Mouse (Mus musculus): ENCODE data around the gene Mmp19. TPM values are rescaled to one million over a fixed set of nuclear protein-coding genes. Genes with fewer than 3 reads are reported as not detected.

Mmp19 gene
- polyA plus RNA-seq, 1 experiment from 2014 or later = 4.9 TPM

DNA sequence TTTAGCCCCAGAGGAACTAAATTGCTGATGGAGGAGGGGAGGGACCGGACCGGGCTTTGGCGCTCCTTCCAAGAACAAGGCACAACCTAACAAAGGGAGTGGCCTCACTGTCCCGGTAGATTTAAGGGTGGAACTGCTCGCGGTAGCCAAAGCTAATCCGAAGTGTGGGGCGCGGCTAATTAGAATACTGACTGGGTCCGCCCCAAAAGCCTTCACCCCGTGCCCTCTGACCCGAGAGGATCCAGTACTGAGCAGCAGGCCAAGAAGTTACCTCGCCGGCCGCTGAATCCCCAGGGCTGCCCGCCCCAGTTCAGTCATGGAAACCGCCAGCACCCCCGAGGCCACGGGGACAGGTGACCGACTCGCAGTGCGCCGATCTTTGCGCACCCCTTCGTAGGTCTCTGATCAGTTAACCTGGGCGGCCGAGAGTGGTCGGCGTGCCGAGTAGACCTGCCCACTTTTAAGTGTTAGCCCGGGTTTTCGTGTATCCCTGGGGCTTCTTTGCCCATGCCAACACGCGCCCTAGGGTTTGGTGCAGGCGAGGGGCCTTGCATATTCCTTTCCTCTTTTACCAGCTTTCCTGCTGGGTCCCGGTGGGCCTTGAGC is 43.0 kb upstream of the Mmp19 start, which contains the start of gene Pym1:
Gene Pym1 (plus strand): TSS at position 244 of the 606 bp plus-strand sequence.
- Histone ChIP-seq H3K9me3 (ENCODE audit: control insufficient read depth, low read length) (no peaks in the 10 kb centered on the region), H3K27ac (ENCODE audit: low read length) (peak within 1 kb of the TSS; percentile 98), H3K9ac (ENCODE audit: low read length) (peak within 1 kb of the TSS; percentile 84), H3K36me3 (ENCODE audit: control insufficient read depth, insufficient read depth, low read length) (no peaks in the 10 kb centered on the region), H3K27me3 (ENCODE audit: control insufficient read depth, insufficient read depth, low read depth, low read length) (no peaks in the 10 kb centered on the region), H3K4me2 (ENCODE audit: low read depth, low read length) (peak within 1 kb of the TSS; percentile 84), H3K4me3 (ENCODE audit: low read length) (peak within 1 kb of the TSS; percentile 68), H3K4me1 (replicated peaks; ENCODE audit: control insufficient read depth, insufficient read depth, low read length) (peaks cover 31% of the 10 kb centered on the region)
- peak; percentile 83 for ATAC-seq (ENCODE audit: low read depth)
- under 1% methylated on average over 36 of the region's 36 CpGs for WGBS

- peak overlapping the region; percentile 98 for H3K27ac ChIP-seq (ENCODE audit: low read length)
- WGBS = 0% methylated on average over 37 of the region's 37 CpGs
- peak overlapping the region; percentile 84 for H3K4me2 ChIP-seq (ENCODE audit: low read depth, low read length)
- peak; percentile 82 for ATAC-seq (ENCODE audit: low read depth)
- H3K4me1 ChIP-seq (replicated peaks; ENCODE audit: control insufficient read depth, insufficient read depth, low read length) = peaks cover 27% of the 10 kb centered on the region
- H3K9me3 ChIP-seq (ENCODE audit: control insufficient read depth, low read length) = no peaks in the 10 kb centered on the region
- no peaks in the 10 kb centered on the region for H3K27me3 ChIP-seq (ENCODE audit: control insufficient read depth, insufficient read depth, low read depth, low read length)
- H3K4me3 ChIP-seq (ENCODE audit: low read length) = peak overlapping the region; percentile 68
- H3K36me3 ChIP-seq (ENCODE audit: control insufficient read depth, insufficient read depth, low read length) = no peaks in the 10 kb centered on the region
- peak overlapping the region; percentile 84 for H3K9ac ChIP-seq (ENCODE audit: low read length)
Measured at GRCm38 (mm10) chr10:128748252-128748864, 42.4 kb upstream of the Mmp19 start.

- Histone ChIP-seq H3K4me3 (ENCODE audit: low read length) (no peak overlapping the region), H3K27me3 (ENCODE audit: control insufficient read depth, insufficient read depth, low read depth, low read length) (no peaks in the 10 kb centered on the region), H3K4me2 (ENCODE audit: low read depth, low read length) (no peak overlapping the region), H3K27ac (ENCODE audit: low read length) (no peak overlapping the region), H3K9ac (ENCODE audit: low read length) (no peak overlapping the region), H3K36me3 (ENCODE audit: control insufficient read depth, insufficient read depth, low read length) (peaks cover 2% of the 10 kb centered on the region; the same call in 1 of the 2 replicates), H3K9me3 (ENCODE audit: control insufficient read depth, low read length) (no peaks in the 10 kb centered on the region), H3K4me1 (replicated peaks; ENCODE audit: control insufficient read depth, insufficient read depth, low read length) (no peaks in the 10 kb centered on the region)
- no peak for ATAC-seq (ENCODE audit: low read depth)
- WGBS = 79% methylated on average over 2 of the region's 2 CpGs
Measured at GRCm38 (mm10) chr10:128772895-128773294, 17.8 kb upstream of the Mmp19 start.

GRCm38 (mm10) chr10:128773685-128774084 is 17.0 kb upstream of the Mmp19 start:
- WGBS = 19% methylated on average over 5 of the region's 5 CpGs
- H3K4me1 ChIP-seq (replicated peaks; ENCODE audit: control insufficient read depth, insufficient read depth, low read length) = peaks cover 6% of the 10 kb centered on the region
- H3K4me3 ChIP-seq (ENCODE audit: low read length) = no peak overlapping the region
- peaks cover 2% of the 10 kb centered on the region; the same call in 1 of the 2 replicates for H3K36me3 ChIP-seq (ENCODE audit: control insufficient read depth, insufficient read depth, low read length)
- no peak overlapping the region for H3K9ac ChIP-seq (ENCODE audit: low read length)
- no peak for ATAC-seq (ENCODE audit: low read depth)
- no peaks in the 10 kb centered on the region for H3K9me3 ChIP-seq (ENCODE audit: control insufficient read depth, low read length)
- H3K27ac ChIP-seq (ENCODE audit: low read length) = no peak overlapping the region
- H3K4me2 ChIP-seq (ENCODE audit: low read depth, low read length) = no peak overlapping the region
- H3K27me3 ChIP-seq (ENCODE audit: control insufficient read depth, insufficient read depth, low read depth, low read length) = no peaks in the 10 kb centered on the region

- 87% methylated on average over 2 of the region's 2 CpGs for WGBS
- Histone ChIP-seq H3K27ac (ENCODE audit: low read length) (peak overlapping the region; percentile 94), H3K9ac (ENCODE audit: low read length) (0 out of 2 replicates have a peak overlapping the region, but pooled peaks have one; percentile 24), H3K27me3 (ENCODE audit: control insufficient read depth, insufficient read depth, low read depth, low read length) (no peaks in the 10 kb centered on the region), H3K4me1 (replicated peaks; ENCODE audit: control insufficient read depth, insufficient read depth, low read length) (peaks cover 16% of the 10 kb centered on the region), H3K9me3 (ENCODE audit: control insufficient read depth, low read length) (no peaks in the 10 kb centered on the region), H3K36me3 (ENCODE audit: control insufficient read depth, insufficient read depth, low read length) (no peaks in the 10 kb centered on the region), H3K4me3 (ENCODE audit: low read length) (no peak overlapping the region), H3K4me2 (ENCODE audit: low read depth, low read length) (no peak overlapping the region)
- no peak for ATAC-seq (ENCODE audit: low read depth)
Measured at GRCm38 (mm10) chr10:128778441-128778840, 12.3 kb upstream of the Mmp19 start.

DNA sequence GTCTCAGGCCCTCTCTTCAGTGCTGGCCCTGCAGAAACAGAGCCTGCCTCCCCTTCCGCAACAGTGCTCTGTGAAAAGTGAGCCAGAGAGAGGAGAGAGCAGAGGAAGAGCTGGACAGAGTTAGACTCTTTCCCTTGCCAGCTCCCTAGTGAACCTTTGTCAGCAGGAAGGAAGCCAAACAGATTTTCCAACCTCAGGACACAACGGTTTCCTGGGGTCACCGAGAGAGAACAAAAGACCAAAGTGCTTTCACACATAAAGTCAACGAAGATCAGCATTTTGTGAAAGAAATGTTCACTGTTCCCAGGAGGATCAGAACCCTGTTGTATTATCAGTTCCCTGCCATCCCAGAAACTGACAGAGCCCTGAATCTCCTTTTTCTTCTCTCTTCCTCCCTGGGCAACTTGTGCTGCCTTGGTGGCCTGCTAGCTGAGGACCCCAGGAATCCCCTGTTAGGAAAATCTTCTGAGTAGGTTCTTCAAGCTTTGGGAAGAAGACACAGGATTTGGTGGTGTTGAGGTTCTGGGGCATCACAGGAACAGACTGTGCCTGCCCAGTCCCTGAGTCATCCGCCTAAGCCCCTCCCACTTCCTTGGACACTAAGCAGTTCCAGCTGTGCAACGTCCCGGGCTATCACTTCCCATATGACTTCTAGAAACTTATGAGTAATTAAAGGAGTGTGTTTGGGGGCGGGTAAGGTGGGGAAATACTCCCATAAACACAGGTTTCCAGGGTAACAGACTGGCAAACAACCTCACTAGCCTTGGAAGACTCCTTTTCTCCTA is 11.5 kb upstream of the Mmp19 start:
- WGBS = 18% methylated on average over 8 of the region's 8 CpGs
- Histone ChIP-seq H3K4me3 (ENCODE audit: low read length) (no peak overlapping the region), H3K36me3 (ENCODE audit: control insufficient read depth, insufficient read depth, low read length) (no peaks in the 10 kb centered on the region), H3K9ac (ENCODE audit: low read length) (peak overlapping the region; percentile 24; the same call in 1 of the 2 replicates), H3K27ac (ENCODE audit: low read length) (peak overlapping the region; percentile 94), H3K9me3 (ENCODE audit: control insufficient read depth, low read length) (peaks cover 4% of the 10 kb centered on the region; the same call in 1 of the 2 replicates), H3K4me2 (ENCODE audit: low read depth, low read length) (peak overlapping the region; percentile 31), H3K4me1 (replicated peaks; ENCODE audit: control insufficient read depth, insufficient read depth, low read length) (peaks cover 16% of the 10 kb centered on the region), H3K27me3 (ENCODE audit: control insufficient read depth, insufficient read depth, low read depth, low read length) (no peaks in the 10 kb centered on the region)
- peak; percentile 99 for ATAC-seq (ENCODE audit: low read depth)

- H3K27ac ChIP-seq (ENCODE audit: low read length) = no peak overlapping the region
- 90% methylated on average over 1 of the region's 1 CpGs for WGBS
- H3K9ac ChIP-seq (ENCODE audit: low read length) = no peak overlapping the region
- no peaks in the 10 kb centered on the region for H3K36me3 ChIP-seq (ENCODE audit: control insufficient read depth, insufficient read depth, low read length)
- peaks cover 16% of the 10 kb centered on the region for H3K4me1 ChIP-seq (replicated peaks; ENCODE audit: control insufficient read depth, insufficient read depth, low read length)
- H3K27me3 ChIP-seq (ENCODE audit: control insufficient read depth, insufficient read depth, low read depth, low read length) = no peaks in the 10 kb centered on the region
- peaks cover 4% of the 10 kb centered on the region; the same call in 1 of the 2 replicates for H3K9me3 ChIP-seq (ENCODE audit: control insufficient read depth, low read length)
- H3K4me3 ChIP-seq (ENCODE audit: low read length) = no peak overlapping the region
- ATAC-seq (ENCODE audit: low read depth) = no peak
- no peak overlapping the region for H3K4me2 ChIP-seq (ENCODE audit: low read depth, low read length)
Measured at GRCm38 (mm10) chr10:128780200-128780599, 10.5 kb upstream of the Mmp19 start.

DNA sequence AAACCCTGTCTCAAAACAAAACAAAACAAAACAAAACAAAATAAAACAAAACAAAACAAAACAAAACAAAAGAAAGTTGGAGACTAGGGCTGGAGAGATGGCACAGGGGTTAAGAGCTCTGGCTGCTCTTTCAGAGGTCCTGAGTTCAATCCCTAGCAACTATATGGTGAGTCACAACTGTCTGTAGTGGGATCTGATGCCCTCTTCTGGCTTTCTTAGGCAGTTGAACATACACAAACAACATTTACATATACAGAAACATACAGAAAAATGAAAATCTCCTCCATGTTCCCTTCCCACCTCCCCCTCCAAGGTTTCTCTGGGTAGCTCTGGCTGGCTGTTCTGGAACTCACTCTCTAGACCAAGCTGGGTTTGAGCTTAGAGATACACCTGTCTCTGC is 1.3 kb downstream of the Mmp19 start:
- Histone ChIP-seq H3K27ac (ENCODE audit: low read length) (no peak overlapping the region), H3K9me3 (ENCODE audit: control insufficient read depth, low read length) (no peaks in the 10 kb centered on the region), H3K9ac (ENCODE audit: low read length) (no peak overlapping the region), H3K4me1 (replicated peaks; ENCODE audit: control insufficient read depth, insufficient read depth, low read length) (no peaks in the 10 kb centered on the region), H3K4me2 (ENCODE audit: low read depth, low read length) (no peak overlapping the region), H3K4me3 (ENCODE audit: low read length) (no peak overlapping the region), H3K36me3 (ENCODE audit: control insufficient read depth, insufficient read depth, low read length) (no peaks in the 10 kb centered on the region), H3K27me3 (ENCODE audit: control insufficient read depth, insufficient read depth, low read depth, low read length) (no peaks in the 10 kb centered on the region)
- ATAC-seq (ENCODE audit: low read depth) = no peak

- Histone ChIP-seq H3K9ac (ENCODE audit: low read length) (no peak overlapping the region), H3K4me3 (ENCODE audit: low read length) (no peak overlapping the region), H3K4me1 (replicated peaks; ENCODE audit: control insufficient read depth, insufficient read depth, low read length) (no peaks in the 10 kb centered on the region), H3K4me2 (ENCODE audit: low read depth, low read length) (no peak overlapping the region), H3K36me3 (ENCODE audit: control insufficient read depth, insufficient read depth, low read length) (no peaks in the 10 kb centered on the region), H3K27me3 (ENCODE audit: control insufficient read depth, insufficient read depth, low read depth, low read length) (no peaks in the 10 kb centered on the region), H3K27ac (ENCODE audit: low read length) (no peak overlapping the region), H3K9me3 (ENCODE audit: control insufficient read depth, low read length) (no peaks in the 10 kb centered on the region)
- WGBS = 100% methylated on average over 1 of the region's 1 CpGs
- no peak for ATAC-seq (ENCODE audit: low read depth)
Measured at GRCm38 (mm10) chr10:128793258-128793657, 2.5 kb downstream of the Mmp19 start.
